Mouse (Mus musculus) hindbrain, embryonic 16.5 days (tissue): ENCODE data around the gene Lmo7. TPM values are rescaled to one million over a fixed set of nuclear protein-coding genes. Genes with fewer than 3 reads are reported as not detected.

Source experiments
- ATAC-seq: fragments of 200-750 bp; cut with Nextera tagmentation; 2 replicates; pipeline ENCODE4 v1.8.0; 2017; ENCODE audit warnings: moderate TSS enrichment, moderate library complexity
- H3K27ac ChIP-seq: fragments of 300-500 bp; sonication (generic); 2 replicates; pipeline ENCODE4 v1.5.1; 2014; ENCODE audit warnings: low read depth, mild to moderate bottlenecking, control low read depth, low read length, moderate library complexity
- H3K27me3 ChIP-seq: fragments of 300-500 bp; sonication (generic); replicated peaks from 2 replicates; pipeline ENCODE4 v1.6.1; 2014; ENCODE audit warnings: low read length; ENCODE audit not compliant: control insufficient read depth, insufficient read depth
- H3K36me3 ChIP-seq: fragments of 300-500 bp; sonication (generic); 2 replicates; pipeline ENCODE4 v1.6.1; 2014; ENCODE audit warnings: mild to moderate bottlenecking, low read length, moderate library complexity, mixed read lengths; ENCODE audit not compliant: control insufficient read depth, insufficient read depth
- H3K4me1 ChIP-seq: fragments of 300-500 bp; sonication (generic); 2 replicates; pipeline ENCODE4 v1.6.1; 2014; ENCODE audit warnings: low read depth, low read length; ENCODE audit not compliant: control insufficient read depth, insufficient read depth
- H3K4me2 ChIP-seq: fragments of 300-500 bp; sonication (generic); 2 replicates; pipeline ENCODE4 v1.6.1; 2014; ENCODE audit warnings: mild to moderate bottlenecking, low read length, control low read depth, moderate library complexity
- H3K4me3 ChIP-seq: fragments of 300-500 bp; sonication (generic); 2 replicates; pipeline ENCODE4 v1.5.1; 2014; ENCODE audit warnings: mild to moderate bottlenecking, low read length, control low read depth, moderate library complexity
- H3K9ac ChIP-seq: fragments of 300-500 bp; sonication (generic); 2 replicates; pipeline ENCODE4 v1.6.1; 2014; ENCODE audit warnings: low read depth, mild to moderate bottlenecking, control low read depth, low read length, moderate library complexity
- H3K9me3 ChIP-seq: fragments of 300-500 bp; sonication (generic); 2 replicates; pipeline ENCODE4 v1.6.1; 2014; ENCODE audit warnings: mild to moderate bottlenecking, low read length, moderate library complexity; ENCODE audit not compliant: control insufficient read depth
- WGBS: fragments of 180-500 bp; shearing (Covaris S2); extraction: QIAGEN DNeasy Blood & Tissue Kit; methylation state at CpG from one replicate; pipeline ENCODE4 v1.1.7; 2014; 5-methylcytosine and 5-hydroxymethylcytosine counted together
- polyA plus RNA-seq: library from polyadenylated mRNA; unstranded; fragments of >200 nt; fragmentation: Nextera tagmentation; extraction: Ambion mirVana; gene quantifications from 2 replicates; pipeline ENCODE4 v1.2.1, GENCODE M21; 2015

Lmo7 gene
- polyA plus RNA-seq, 1 experiment from 2014 or later, result 2.3 TPM

GRCm38 (mm10) chr14:101794553-101795177 is 64.9 kb downstream of the Lmo7 start:
- Histone ChIP-seq H3K9ac (no peak overlapping the region), H3K4me1 (no peaks in the 10 kb centered on the region), H3K9me3 (no peaks in the 10 kb centered on the region), H3K4me3 (no peak overlapping the region), H3K27ac (no peak overlapping the region), H3K27me3 (no peaks in the 10 kb centered on the region), H3K4me2 (no peak overlapping the region), H3K36me3 (no peaks in the 10 kb centered on the region)
- no peak for ATAC-seq
- WGBS, result 95% methylated on average over 10 of the region's 10 CpGs

DNA sequence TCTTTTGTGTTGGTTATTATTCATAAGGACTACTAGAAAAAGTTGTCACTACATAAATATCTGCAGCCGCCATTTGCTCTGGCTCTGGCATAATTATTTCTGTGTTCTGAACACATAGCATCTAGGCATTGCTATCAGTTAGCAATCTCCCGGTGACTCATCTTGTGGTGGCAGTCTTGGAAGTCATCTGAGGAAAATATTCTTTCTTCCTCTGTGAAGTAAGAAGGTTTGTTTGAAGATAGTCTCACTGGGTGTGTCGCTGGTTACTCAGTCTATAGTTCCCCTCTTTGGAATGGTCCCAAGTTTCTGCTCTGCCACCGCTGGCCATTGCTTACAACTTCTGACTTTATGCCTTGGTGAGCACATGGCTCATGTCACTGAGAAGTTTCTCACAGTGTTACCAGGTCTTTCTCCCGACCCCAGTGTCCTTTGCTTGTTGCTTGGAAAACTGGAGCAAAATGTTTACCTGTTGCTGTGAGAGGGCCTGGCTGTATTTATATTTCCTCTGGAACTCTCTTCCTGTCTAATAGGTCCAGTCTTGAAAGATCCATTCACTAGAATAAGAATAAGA is 68.3 kb downstream of the Lmo7 start:
- Histone ChIP-seq H3K4me3 (no peak overlapping the region), H3K4me1 (no peaks in the 10 kb centered on the region), H3K9me3 (no peaks in the 10 kb centered on the region), H3K36me3 (no peaks in the 10 kb centered on the region), H3K27me3 (no peaks in the 10 kb centered on the region), H3K27ac (no peak overlapping the region), H3K9ac (no peak overlapping the region), H3K4me2 (no peak overlapping the region)
- 87% methylated on average over 5 of the region's 5 CpGs for WGBS
- ATAC-seq, result no peak

GRCm38 (mm10) chr14:101798766-101799165 is 69.0 kb downstream of the Lmo7 start:
- no peak overlapping the region for H3K27ac ChIP-seq
- ATAC-seq, result no peak
- no peaks in the 10 kb centered on the region for H3K4me1 ChIP-seq
- H3K9ac ChIP-seq, result no peak overlapping the region
- H3K36me3 ChIP-seq, result no peaks in the 10 kb centered on the region
- no peaks in the 10 kb centered on the region for H3K9me3 ChIP-seq
- H3K4me2 ChIP-seq, result no peak overlapping the region
- no peak overlapping the region for H3K4me3 ChIP-seq
- H3K27me3 ChIP-seq, result no peaks in the 10 kb centered on the region
- WGBS, result 75% methylated on average over 2 of the region's 2 CpGs

DNA sequence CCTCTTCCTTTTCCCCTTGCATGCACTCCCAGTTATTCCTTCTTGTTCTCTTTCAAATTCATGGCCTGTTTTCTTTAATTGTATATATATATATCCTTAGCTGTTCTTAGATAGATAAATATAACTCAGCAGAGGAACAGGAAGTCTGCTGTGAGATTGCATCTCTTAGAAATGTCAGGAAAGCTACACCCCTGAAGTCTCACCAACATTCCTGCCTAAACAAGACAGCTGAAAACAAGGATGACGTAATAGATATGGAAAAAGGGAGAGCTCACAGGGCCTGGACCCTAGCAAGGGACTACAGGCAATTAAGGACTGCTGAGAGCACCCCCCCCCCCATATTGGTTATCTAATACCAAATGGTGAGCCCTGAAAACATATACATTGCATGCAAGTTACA is 71.9 kb downstream of the Lmo7 start:
- H3K9me3 ChIP-seq, result no peaks in the 10 kb centered on the region
- no peak overlapping the region for H3K9ac ChIP-seq
- no peak overlapping the region for H3K27ac ChIP-seq
- no peak for ATAC-seq
- no peaks in the 10 kb centered on the region for H3K36me3 ChIP-seq
- H3K4me2 ChIP-seq, result no peak overlapping the region
- no peaks in the 10 kb centered on the region for H3K4me1 ChIP-seq
- 81% methylated on average over 1 of the region's 1 CpGs for WGBS
- H3K27me3 ChIP-seq, result no peaks in the 10 kb centered on the region
- no peak overlapping the region for H3K4me3 ChIP-seq

DNA sequence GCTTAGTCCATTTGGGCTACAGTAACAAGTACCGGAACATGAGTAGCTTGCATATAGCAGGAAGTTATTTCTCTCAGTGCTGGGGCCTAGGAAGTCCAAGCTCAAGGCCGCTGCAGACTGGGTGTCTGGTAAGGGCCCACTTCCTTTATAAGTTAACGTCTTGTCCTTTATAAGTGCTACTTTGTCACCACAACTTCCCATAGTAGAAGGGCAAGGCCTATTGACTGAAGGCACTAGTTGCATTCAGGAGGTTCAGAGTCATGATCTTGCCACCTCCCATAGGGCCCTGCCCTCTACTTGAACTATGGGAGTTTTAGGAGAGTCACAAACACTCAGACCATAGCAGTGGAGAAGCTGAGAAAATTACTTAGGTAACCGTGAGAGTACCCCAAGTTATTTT is 74.4 kb downstream of the Lmo7 start:
- Histone ChIP-seq H3K4me1 (no peaks in the 10 kb centered on the region), H3K9me3 (no peaks in the 10 kb centered on the region), H3K4me2 (no peak overlapping the region), H3K9ac (no peak overlapping the region), H3K36me3 (no peaks in the 10 kb centered on the region), H3K27me3 (no peaks in the 10 kb centered on the region), H3K27ac (no peak overlapping the region), H3K4me3 (no peak overlapping the region)
- no peak for ATAC-seq
- 88% methylated on average over 4 of the region's 4 CpGs for WGBS

DNA sequence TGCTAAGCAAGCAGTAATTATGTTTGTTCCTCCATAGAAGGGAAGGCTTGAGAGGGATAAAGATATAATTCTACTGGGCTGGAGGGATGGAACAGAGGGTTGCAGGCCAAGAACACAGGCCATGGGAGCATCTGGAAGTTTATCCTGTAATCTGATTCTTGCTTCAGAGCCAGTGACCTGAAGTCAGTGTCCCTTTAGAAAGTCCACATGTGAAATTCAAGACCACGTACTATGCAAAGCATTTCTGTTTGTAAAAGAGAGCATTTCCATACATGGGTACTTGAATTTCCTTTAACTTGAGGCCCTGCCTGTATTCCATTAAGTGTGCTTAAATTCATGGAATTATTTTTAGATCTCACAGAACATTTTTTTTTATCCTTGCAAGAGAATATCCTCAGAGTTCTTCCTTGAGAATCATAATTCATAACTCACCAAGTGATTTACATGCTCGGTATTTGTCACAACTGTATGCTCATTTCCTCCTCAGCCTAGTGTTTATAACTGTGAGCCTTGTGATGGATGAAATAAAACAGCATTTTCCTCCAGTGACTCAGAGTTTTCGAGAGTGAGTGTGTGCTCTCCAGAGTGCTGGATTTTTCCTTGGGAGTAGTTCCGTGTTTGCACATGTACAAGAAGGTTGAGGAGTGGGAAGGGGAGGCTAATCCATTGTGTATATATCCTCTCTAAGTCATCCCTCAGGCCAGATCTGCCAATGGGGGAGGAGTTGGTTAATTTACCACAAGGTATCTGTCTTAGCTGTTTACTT is 75.0 kb downstream of the Lmo7 start:
- Histone ChIP-seq H3K9ac (no peak overlapping the region), H3K27ac (no peak overlapping the region), H3K9me3 (no peaks in the 10 kb centered on the region), H3K27me3 (no peaks in the 10 kb centered on the region), H3K36me3 (no peaks in the 10 kb centered on the region), H3K4me1 (no peaks in the 10 kb centered on the region), H3K4me3 (no peak overlapping the region), H3K4me2 (no peak overlapping the region)
- ATAC-seq, result no peak
- 71% methylated on average over 4 of the region's 4 CpGs for WGBS

- WGBS, result 54% methylated on average over 7 of the region's 7 CpGs
Measured at GRCm38 (mm10) chr14:101805328-101805697, 75.6 kb downstream of the Lmo7 start.

GRCm38 (mm10) chr14:101806058-101806457 is 76.3 kb downstream of the Lmo7 start:
- 48% methylated on average over 5 of the region's 5 CpGs for WGBS
- H3K9ac ChIP-seq, result no peak overlapping the region
- no peak overlapping the region for H3K4me2 ChIP-seq
- H3K36me3 ChIP-seq, result no peaks in the 10 kb centered on the region
- no peak overlapping the region for H3K4me3 ChIP-seq
- H3K4me1 ChIP-seq, result no peaks in the 10 kb centered on the region
- H3K27me3 ChIP-seq, result no peaks in the 10 kb centered on the region
- no peak overlapping the region for H3K27ac ChIP-seq
- ATAC-seq, result no peak
- no peaks in the 10 kb centered on the region for H3K9me3 ChIP-seq

More at GRCm38 (mm10) chr14:101805328-101805697, 75.6 kb downstream of the Lmo7 start:
- H3K9ac ChIP-seq, result no peak overlapping the region
- no peaks in the 10 kb centered on the region for H3K36me3 ChIP-seq
- H3K27me3 ChIP-seq, result no peaks in the 10 kb centered on the region
- no peaks in the 10 kb centered on the region for H3K9me3 ChIP-seq
- no peak overlapping the region for H3K27ac ChIP-seq
- no peaks in the 10 kb centered on the region for H3K4me1 ChIP-seq
- ATAC-seq, result no peak
- no peak overlapping the region for H3K4me2 ChIP-seq
- no peak overlapping the region for H3K4me3 ChIP-seq

DNA sequence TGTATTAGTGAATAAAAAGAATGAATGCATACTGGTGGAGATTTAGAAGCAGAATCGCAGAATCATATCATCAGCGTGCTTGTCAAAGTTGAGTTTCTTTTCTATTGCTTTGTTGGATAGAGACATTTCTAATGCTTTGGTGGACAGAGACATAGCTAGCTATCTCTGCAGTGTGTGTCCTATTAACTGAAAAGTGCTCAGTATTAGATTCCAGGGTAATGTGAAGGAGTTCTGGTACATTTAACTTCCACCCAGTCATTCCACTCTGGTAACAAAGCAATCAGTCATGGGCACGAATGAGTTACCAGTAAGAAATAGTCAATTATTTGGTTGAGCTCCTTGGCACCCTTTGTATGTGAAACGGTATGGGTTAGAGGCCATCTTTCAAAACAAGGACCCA is 76.8 kb downstream of the Lmo7 start:
- Histone ChIP-seq H3K27me3 (no peaks in the 10 kb centered on the region), H3K4me3 (no peak overlapping the region), H3K4me2 (no peak overlapping the region), H3K27ac (no peak overlapping the region), H3K9ac (no peak overlapping the region), H3K36me3 (no peaks in the 10 kb centered on the region), H3K9me3 (no peaks in the 10 kb centered on the region), H3K4me1 (no peaks in the 10 kb centered on the region)
- no peak for ATAC-seq
- 45% methylated on average over 4 of the region's 4 CpGs for WGBS
